Mouse (Mus musculus) heart, embryonic 10.5 days (tissue): Measurements from ENCODE around the gene Lama1. TPM values are rescaled to one million over a fixed set of nuclear protein-coding genes. Genes with fewer than 3 reads are reported as not detected.
A peak's percentile ranks its signal among the peaks of the same experiment; 100 is the strongest.
"Not testable (repeated sequence)": the region's sequence is repeated elsewhere in the genome, so short reads cannot be mapped to it uniquely, and the experiment has no call there.

Source experiments
- DNase-seq: peaks from one replicate; pipeline ENCODE4 v3.0.0-alpha.2; 2017; ENCODE audit warnings: low spot score
- H3K27ac ChIP-seq: fragments of 300-500 bp; sonication (generic); 2 replicates; pipeline ENCODE4 v1.5.1; 2016; ENCODE audit warnings: mild to moderate bottlenecking
- H3K27me3 ChIP-seq: fragments of 300-500 bp; sonication (generic); 2 replicates; pipeline ENCODE4 v1.6.1; 2016; ENCODE audit warnings: mild to moderate bottlenecking; ENCODE audit not compliant: poor library complexity, insufficient read depth, severe bottlenecking
- H3K36me3 ChIP-seq: fragments of 300-500 bp; sonication (generic); 2 replicates; pipeline ENCODE4 v1.6.1; 2016; ENCODE audit warnings: mild to moderate bottlenecking, moderate library complexity
- H3K4me1 ChIP-seq: fragments of 300-500 bp; sonication (generic); 2 replicates; pipeline ENCODE4 v1.6.1; 2016; ENCODE audit warnings: mild to moderate bottlenecking
- H3K4me3 ChIP-seq: fragments of 300-500 bp; sonication (generic); 2 replicates; pipeline ENCODE4 v1.5.1; 2016; ENCODE audit warnings: mild to moderate bottlenecking, moderate library complexity
- H3K9me3 ChIP-seq: fragments of 300-500 bp; sonication (generic); 2 replicates; pipeline ENCODE4 v1.6.1; 2016; ENCODE audit warnings: mild to moderate bottlenecking, moderate library complexity
- WGBS: fragments of 180-500 bp; shearing (Covaris S2); methylation state at CpG from one replicate; pipeline ENCODE4 v1.1.7; 2016; 5-methylcytosine and 5-hydroxymethylcytosine counted together
- polyA plus RNA-seq: library from polyadenylated mRNA; unstranded; fragments of >200 nt; fragmentation: Nextera tagmentation; extraction: Ambion mirVana; gene quantifications from 2 replicates; pipeline ENCODE4 v1.2.1, GENCODE M21; 2016

Lama1 gene
- polyA plus RNA-seq, 1 experiment from 2014 or later = 7.0 TPM

DNA sequence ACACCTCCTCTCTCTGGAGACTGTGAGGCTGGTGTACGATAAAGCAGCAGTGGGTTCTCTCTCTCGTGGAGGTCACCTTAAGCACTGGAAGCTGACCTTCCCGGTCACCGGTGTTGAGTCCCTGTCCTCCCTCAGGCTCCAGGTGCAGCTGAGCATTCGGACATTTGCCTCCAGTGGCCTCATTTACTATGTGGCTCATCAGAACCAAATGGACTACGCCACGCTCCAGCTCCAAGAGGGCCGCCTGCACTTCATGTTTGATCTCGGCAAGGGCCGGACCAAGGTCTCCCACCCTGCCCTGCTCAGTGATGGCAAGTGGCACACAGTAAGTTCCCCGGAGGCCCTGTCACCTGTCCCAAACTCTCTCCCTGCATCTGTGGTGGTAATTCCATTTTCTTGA, 118.7 kb downstream of the Lama1 start:
- WGBS = 87% methylated on average over 11 of the region's 11 CpGs

DNA sequence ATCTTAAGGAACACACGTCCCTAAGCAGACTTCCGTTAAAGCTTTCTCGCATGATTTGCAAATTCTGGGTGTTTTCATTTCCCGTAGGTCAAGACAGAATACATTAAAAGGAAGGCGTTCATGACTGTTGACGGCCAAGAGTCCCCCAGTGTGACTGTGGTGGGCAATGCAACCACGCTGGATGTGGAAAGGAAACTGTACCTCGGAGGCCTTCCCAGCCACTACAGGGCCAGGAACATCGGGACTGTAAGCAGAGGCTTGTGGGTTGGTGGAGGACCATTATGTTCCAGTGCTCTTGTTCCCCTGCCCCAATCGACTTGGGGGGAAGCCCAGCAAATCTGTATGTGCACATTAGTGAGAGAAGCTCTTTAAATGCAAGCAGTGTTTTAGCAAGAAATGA, 119.9 kb downstream of the Lama1 start:
- no peaks in the 10 kb centered on the region for H3K36me3 ChIP-seq
- no peak overlapping the region for H3K27ac ChIP-seq
- no peaks in the 10 kb centered on the region for H3K4me1 ChIP-seq
- no peaks in the 10 kb centered on the region for H3K27me3 ChIP-seq
- H3K9me3 ChIP-seq = no peaks in the 10 kb centered on the region
- no peak overlapping the region for H3K4me3 ChIP-seq
- peak; percentile 70 for DNase-seq
- 88% methylated on average over 10 of the region's 10 CpGs for WGBS

More for the DNA sequence above, 118.7 kb downstream of the Lama1 start:
- H3K27ac ChIP-seq = no peak overlapping the region
- H3K27me3 ChIP-seq = no peaks in the 10 kb centered on the region
- H3K9me3 ChIP-seq = no peaks in the 10 kb centered on the region
- no peaks in the 10 kb centered on the region for H3K4me1 ChIP-seq
- H3K36me3 ChIP-seq = peaks cover 4% of the 10 kb centered on the region; the same call in 1 of the 2 replicates
- H3K4me3 ChIP-seq = no peak overlapping the region
- DNase-seq = peak; percentile 66

DNA sequence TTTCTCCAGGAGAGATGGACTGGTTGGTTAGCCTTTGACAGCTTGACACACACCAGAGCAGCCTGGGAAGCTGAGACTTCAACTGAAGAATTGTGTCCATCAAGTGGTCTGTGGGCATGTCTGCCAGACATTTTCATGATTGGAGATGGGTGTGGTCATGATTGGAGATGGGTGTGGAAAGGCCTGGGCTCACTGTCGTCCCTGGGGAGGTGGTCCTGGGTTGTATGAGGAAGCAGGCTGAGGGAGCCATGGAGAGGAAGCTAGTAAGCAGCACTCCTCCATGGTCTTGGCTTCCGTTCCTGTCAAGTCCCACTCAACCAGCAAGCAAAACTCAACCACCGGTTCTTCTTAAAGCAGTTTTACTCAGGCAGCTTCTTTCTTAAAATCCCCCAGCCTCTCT, 130.4 kb downstream of the Lama1 start:
- Histone ChIP-seq H3K27me3 (no peaks in the 10 kb centered on the region), H3K27ac (no peak overlapping the region), H3K4me3 (no peak overlapping the region), H3K4me1 (no peaks in the 10 kb centered on the region), H3K9me3 (0 out of 2 replicates have a peak, but pooled peaks cover 5% of the 10 kb centered on the region), H3K36me3 (no peaks in the 10 kb centered on the region)
- WGBS = 86% methylated on average over 3 of the region's 3 CpGs
- DNase-seq = no peak

DNA sequence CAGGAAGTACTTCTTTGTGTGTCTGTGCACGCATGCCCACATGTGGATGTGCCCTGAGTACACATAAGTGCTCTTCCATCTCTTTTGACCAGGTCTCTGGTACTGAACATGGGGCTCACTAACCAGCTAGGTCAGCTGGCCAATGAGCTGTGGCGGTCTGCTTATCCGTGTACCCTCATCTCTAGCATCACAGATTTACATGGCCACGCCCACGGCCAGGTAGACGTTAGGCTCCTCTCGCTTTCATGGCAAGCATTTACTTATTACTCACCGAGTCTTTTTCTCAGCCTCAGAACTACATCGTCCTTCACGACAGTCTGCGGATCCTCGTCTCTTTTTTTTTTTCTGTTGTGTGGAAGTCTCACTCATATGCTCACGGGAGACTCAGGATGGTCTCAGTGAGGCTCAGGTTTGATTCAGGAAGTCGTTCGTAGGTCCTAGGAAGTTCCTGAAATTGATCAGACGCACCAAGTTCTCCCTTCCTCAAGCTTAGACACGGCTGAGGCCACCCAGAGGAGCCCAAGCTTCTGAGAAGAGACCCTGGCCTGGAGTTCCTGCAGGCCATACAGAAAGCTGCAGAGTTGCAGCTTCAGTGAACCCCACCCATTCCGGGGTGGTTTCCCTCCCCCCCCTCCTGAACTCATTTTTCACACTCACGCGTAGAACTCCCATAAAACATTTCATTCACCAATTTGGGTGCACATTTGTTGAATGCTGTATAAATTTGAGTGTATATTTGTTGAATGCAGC, 139.3 kb downstream of the Lama1 start:
- Histone ChIP-seq H3K9me3 (no peaks in the 10 kb centered on the region), H3K27me3 (no peaks in the 10 kb centered on the region), H3K4me1 (no peaks in the 10 kb centered on the region), H3K4me3 (no peak overlapping the region), H3K36me3 (0 out of 2 replicates have a peak, but pooled peaks cover under 1% of the 10 kb centered on the region), H3K27ac (no peak overlapping the region)
- DNase-seq = no peak
- 91% methylated on average over 20 of the region's 20 CpGs for WGBS

DNA sequence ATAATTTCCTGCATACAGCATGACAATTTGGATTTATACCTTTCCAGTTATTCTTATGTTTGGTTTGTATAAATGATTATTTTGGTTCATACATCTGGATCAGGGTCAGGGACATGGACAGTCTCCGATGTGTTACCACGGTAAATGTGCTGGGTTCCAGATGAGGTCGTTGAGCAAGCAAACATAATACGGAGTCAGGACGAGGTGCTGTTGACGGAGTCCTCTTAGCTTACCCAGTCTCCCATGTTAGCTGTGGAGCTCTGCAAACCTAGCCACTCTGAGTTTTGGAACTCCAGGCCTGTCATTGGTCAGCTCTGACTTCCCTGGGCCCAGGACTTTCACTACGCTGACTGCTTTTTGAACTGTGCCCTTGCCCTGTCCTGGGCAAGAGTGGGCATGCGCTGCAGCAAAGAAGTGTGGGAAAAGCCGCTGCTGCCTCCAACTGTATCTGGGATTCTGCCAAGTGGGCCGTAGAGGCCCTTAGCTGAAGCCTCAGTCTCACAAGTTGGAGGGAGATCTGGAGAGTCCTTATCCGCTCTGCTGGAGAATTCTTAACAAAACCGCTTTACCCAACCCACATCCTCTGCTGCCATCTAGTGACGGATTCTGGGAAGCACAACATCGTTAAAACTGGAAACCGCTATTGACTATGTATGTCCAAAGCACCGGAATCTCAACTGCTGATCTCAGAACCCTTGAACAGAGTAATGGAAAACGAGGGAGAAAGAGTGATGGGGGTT, 140.5 kb downstream of the Lama1 start:
- WGBS = 63% methylated on average over 17 of the region's 17 CpGs
- DNase-seq = peak; percentile 80
- H3K36me3 ChIP-seq = 0 out of 2 replicates have a peak, but pooled peaks cover 6% of the 10 kb centered on the region
- H3K4me1 ChIP-seq = no peaks in the 10 kb centered on the region
- H3K4me3 ChIP-seq = no peak overlapping the region
- H3K9me3 ChIP-seq = no peaks in the 10 kb centered on the region
- no peaks in the 10 kb centered on the region for H3K27me3 ChIP-seq
- no peak overlapping the region for H3K27ac ChIP-seq

DNA sequence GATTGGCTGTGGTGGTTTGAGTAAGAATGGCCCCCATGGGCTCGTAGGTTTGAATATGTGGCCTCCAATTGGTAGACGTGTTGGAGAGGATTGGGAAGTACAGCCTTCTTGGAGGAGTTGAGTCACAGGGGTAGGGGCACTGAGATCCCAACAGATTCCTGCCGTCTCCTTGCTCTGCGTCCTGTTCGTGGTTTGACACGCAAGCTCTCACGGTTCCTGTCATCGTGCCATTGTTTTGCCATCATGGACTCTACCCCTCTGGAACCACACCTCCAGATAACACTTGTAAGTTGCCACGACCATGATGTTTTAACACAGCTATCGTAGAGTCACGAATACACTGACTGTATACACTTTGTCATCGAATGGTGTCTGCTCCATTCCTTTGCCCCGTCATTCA, 141.9 kb downstream of the Lama1 start:
- no peak overlapping the region for H3K27ac ChIP-seq
- WGBS = 82% methylated on average over 13 of the region's 13 CpGs
- H3K4me3 ChIP-seq = no peak overlapping the region
- peaks cover 13% of the 10 kb centered on the region; the same call in 1 of the 2 replicates for H3K36me3 ChIP-seq
- DNase-seq = no peak
- H3K9me3 ChIP-seq = no peaks in the 10 kb centered on the region
- no peaks in the 10 kb centered on the region for H3K27me3 ChIP-seq
- no peaks in the 10 kb centered on the region for H3K4me1 ChIP-seq

DNA sequence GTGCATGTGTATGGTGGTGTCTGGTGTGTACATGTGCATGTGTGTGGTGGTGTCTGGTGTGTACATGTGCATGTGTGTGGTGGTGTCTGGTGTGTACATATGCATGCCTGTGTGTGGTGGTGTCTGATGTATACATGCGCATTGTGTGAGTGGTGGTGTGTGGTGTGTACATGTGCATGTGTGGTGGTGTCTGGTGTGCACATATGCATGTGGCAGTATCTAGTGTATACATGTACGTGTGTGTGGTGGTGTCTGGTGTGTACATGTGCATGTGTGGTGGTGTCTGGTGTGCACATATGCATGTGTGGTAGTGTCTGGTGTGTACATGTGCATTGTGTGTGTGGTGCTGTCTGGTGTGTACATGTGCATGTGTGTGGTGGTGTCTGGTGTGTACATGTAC, 144.4 kb downstream of the Lama1 start:
- H3K27me3 ChIP-seq, H3K27ac ChIP-seq, H3K4me1 ChIP-seq, H3K9me3 ChIP-seq, DNase-seq, H3K4me3 ChIP-seq: not testable (repeated sequence)
- WGBS = 96% methylated on average over 2 of the region's 2 CpGs
- peaks cover 27% of the 10 kb centered on the region for H3K36me3 ChIP-seq

DNA sequence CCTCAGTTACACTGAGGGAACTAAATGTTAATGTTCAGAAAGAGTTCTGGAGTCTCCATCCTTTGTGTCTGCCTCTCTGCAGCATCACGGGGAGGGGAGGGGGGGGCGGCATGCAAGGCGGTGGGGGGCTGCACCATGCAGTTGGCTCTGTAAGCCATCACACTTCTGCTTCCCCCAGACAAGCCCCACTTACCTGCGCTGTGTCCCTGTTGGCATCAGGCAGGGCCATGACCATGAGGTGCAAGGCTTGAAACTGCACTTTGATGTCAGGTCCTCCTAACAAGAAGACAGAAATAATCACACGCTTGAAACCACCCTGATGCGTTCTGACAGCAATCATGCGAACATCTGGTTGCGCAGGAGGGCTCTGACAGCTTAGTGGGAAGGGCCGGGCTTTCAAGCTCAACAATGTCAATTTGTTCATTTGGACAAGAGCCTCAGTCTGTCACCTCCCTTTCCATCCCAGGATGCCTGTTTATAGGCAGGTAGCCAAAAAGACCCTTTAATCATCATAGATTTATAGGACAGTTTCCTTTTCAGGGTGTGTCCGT, 164.1 kb downstream of the Lama1 start:
- H3K27ac ChIP-seq = no peak overlapping the region
- H3K36me3 ChIP-seq = peaks cover 55% of the 10 kb centered on the region
- no peaks in the 10 kb centered on the region; the same call in 1 of the 2 replicates for H3K4me1 ChIP-seq
- no peak overlapping the region for H3K4me3 ChIP-seq
- no peaks in the 10 kb centered on the region for H3K9me3 ChIP-seq
- H3K27me3 ChIP-seq = peaks cover 36% of the 10 kb centered on the region; the same call in 1 of the 2 replicates
- no peak for DNase-seq
- 85% methylated on average over 10 of the region's 10 CpGs for WGBS

DNA sequence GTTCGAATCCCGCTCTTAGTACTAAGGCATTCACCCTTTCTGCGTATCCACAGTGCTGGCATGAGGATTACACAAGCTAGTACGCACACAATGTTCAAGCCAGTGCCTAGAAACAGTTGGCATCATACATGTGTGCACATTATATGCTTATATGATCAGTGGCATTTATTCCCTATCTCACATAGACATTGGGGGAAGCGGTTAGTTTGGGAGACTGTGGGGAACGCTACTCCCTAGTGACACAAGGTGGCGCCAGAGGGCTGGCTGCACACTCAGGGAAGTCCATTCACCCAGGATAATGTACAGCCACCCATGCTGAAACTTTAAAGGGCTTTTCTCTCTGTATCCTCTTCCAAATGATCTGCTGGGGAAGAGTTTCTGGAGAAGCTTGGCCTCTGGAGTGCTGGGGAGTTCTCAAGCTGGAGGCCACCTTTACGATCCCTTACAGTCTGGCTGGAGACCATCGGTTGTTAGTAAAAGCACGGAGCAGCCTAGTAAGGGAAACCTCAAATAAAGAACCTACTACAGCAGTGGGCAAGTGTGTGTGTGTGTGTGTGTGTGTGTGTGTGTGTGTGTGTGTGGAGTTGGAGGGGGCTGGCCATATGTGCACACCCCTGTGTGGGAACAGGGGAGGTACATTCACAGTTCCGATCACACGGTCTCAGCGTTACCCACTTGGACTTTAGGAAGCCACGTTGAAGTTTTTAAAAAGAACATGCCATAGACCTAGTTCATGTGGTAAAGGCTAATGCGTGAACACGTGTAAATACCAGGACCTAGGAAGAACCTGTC, 164.9 kb downstream of the Lama1 start:
- WGBS = 80% methylated on average over 16 of the region's 16 CpGs
- peak; percentile 82 for DNase-seq
- Histone ChIP-seq H3K9me3 (no peaks in the 10 kb centered on the region), H3K36me3 (peaks cover 52% of the 10 kb centered on the region), H3K27ac (no peak overlapping the region), H3K4me1 (no peaks in the 10 kb centered on the region; the same call in 1 of the 2 replicates), H3K4me3 (no peak overlapping the region), H3K27me3 (peaks cover 43% of the 10 kb centered on the region; the same call in 1 of the 2 replicates)

DNA sequence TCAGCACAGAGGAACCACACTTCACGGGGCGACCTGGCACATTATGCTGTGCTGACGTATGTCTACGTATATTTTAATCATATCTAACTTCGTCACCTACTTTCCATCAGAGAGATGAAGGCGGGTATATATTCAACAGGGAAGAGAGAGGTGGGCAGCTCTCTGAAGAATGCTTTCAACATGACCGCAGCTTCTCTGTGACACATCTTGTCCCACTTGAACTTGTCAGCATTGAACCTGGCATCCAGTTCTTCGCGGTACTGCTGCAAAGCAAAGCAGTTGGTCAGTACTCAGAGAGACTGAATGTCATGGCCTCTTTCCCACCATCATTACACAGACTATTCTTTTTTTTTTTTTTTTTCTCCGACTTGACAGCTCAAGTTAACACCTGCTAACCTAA, 167.3 kb downstream of the Lama1 start:
- Histone ChIP-seq H3K9me3 (no peaks in the 10 kb centered on the region), H3K27me3 (peaks cover 47% of the 10 kb centered on the region; the same call in 1 of the 2 replicates), H3K4me3 (no peak overlapping the region), H3K27ac (no peak overlapping the region), H3K4me1 (no peaks in the 10 kb centered on the region; the same call in 1 of the 2 replicates), H3K36me3 (peaks cover 49% of the 10 kb centered on the region)
- 46% methylated on average over 10 of the region's 10 CpGs for WGBS
- peak; percentile 85 for DNase-seq

DNA sequence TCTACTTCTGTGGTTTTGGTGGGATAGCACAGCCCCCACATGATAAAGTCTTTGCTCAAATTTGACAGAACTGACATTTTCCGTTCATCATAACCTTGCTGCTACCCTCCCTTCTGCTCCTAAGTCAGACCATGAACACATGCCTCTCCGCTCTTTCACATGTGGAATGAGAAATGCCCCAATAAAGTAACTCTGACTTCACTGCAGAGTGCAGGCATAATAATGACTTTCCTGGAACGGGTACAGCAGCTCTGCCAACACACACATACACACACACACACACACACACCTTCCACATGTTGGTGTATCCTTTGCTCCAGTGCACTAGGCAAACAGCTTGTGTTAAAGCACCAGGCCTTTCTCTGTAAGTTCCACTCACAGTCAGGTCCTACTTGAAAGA, 167.9 kb downstream of the Lama1 start:
- H3K36me3 ChIP-seq = peaks cover 47% of the 10 kb centered on the region
- DNase-seq = peak; percentile 33
- H3K27me3 ChIP-seq = peaks cover 47% of the 10 kb centered on the region; the same call in 1 of the 2 replicates
- 85% methylated on average over 3 of the region's 3 CpGs for WGBS
- no peaks in the 10 kb centered on the region; the same call in 1 of the 2 replicates for H3K4me1 ChIP-seq
- no peaks in the 10 kb centered on the region for H3K9me3 ChIP-seq
- no peak overlapping the region for H3K4me3 ChIP-seq
- H3K27ac ChIP-seq = no peak overlapping the region

DNA sequence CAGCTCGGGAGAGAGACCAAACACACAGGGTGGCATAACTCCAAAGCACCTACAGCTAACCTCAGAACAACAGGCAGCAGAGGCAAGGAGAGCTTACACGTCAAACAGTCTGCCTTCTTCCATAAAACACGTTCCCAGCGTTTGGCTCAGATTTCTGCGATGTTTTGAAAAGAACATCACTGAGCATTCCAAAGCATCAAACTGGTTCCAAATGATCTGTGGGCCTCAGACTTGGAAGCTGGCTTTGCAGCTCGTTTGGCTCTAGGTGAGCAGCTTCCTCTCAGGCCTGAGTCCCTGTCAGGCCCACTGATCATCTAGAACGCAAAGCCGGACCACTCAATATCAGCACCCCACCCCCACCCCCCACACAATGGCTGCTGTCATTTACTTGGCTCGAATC, 169.0 kb downstream of the Lama1 start:
- Histone ChIP-seq H3K36me3 (peaks cover 47% of the 10 kb centered on the region), H3K27me3 (peaks cover 46% of the 10 kb centered on the region; the same call in 1 of the 2 replicates)

More for the DNA sequence above, 169.0 kb downstream of the Lama1 start:
- H3K4me3 ChIP-seq = no peak overlapping the region
- H3K9me3 ChIP-seq = no peaks in the 10 kb centered on the region
- 83% methylated on average over 9 of the region's 9 CpGs for WGBS
- H3K27ac ChIP-seq = no peak overlapping the region
- no peaks in the 10 kb centered on the region; the same call in 1 of the 2 replicates for H3K4me1 ChIP-seq
- DNase-seq = no peak
